25 mouse cellular contexts compared by ENCODE assay signal in the genomic region with DNA sequence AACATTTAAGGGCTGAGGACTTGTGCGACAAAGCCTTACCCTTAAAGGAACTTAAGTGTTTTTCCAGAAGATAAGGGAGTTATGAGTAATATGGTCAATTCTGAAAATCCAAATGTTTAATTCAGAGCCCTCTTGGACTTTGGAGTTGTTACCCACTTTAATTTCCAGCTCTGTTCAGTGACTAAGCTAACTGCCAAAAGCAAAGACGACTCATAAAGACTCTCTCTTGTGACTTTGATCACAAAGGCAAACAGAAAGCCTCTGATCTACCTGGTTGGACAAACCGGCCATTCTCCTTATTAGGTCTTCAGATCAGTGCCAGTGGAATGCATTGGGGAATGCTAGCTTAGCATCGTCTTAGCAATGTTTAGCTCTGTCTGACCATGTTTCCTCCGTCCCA.
DNase-seq lines count a peak whose midpoint lies in the region; ATAC-seq and TF ChIP-seq lines count a peak whose summit lies in the region.
"Had no signal": no experiment of that assay in that cellular context is flagged by ENCODE, and none has a peak within 500 bp of the region (broad histone marks: within the 10 kb centered on the region; RNA-seq: fewer than 3 reads in every experiment).

No protein-coding gene starts in this region.

- no peak for TF ChIP-seq CTCF in heart, postnatal 0 days (IDR thresholded peaks at IDR 0.05; ENCODE audit: low read depth)
- no peak for TF ChIP-seq CTCF in stomach, postnatal 0 days (IDR thresholded peaks at IDR 0.05; ENCODE audit: low read depth)
- no peak for TF ChIP-seq CTCF in layer of hippocampus, adult 2 months (conservative IDR thresholded peaks at IDR 0.05)

- H3K4me2 ChIP-seq in heart, postnatal 0 days (ENCODE audit: low read depth, low read length), result no peak overlapping the region
- no peak overlapping the region for H3K4me2 ChIP-seq in lung, embryonic 16.5 days (ENCODE audit: low read depth, low read length)
- no peak overlapping the region for H3K4me2 ChIP-seq in intestine, embryonic 14.5 days (ENCODE audit: low read length)
- H3K4me2 ChIP-seq in stomach, postnatal 0 days (replicated peaks; ENCODE audit: low read depth), result no peak overlapping the region
- H3K4me2 ChIP-seq: embryonic facial prominence, embryonic 15.5 days; hindbrain, embryonic 14.5 days; liver, embryonic 11.5 days had no signal

- no peaks in the 10 kb centered on the region for H3K36me3 ChIP-seq in heart, postnatal 0 days (replicated peaks; ENCODE audit: control insufficient read depth, insufficient read depth, low read length)
- no peaks in the 10 kb centered on the region for H3K36me3 ChIP-seq in lung, embryonic 16.5 days (ENCODE audit: control insufficient read depth, insufficient read depth, low read length)
- H3K36me3 ChIP-seq in intestine, embryonic 14.5 days (ENCODE audit: control insufficient read depth, insufficient read depth, low read length), result no peaks in the 10 kb centered on the region
- H3K36me3 ChIP-seq in stomach, postnatal 0 days (ENCODE audit: control insufficient read depth, insufficient read depth, low read length), result no peaks in the 10 kb centered on the region
- H3K36me3 ChIP-seq: embryonic facial prominence, embryonic 15.5 days; G1E had no signal

- H3K4me3 ChIP-seq in heart, postnatal 0 days (ENCODE audit: low read depth, low read length), result no peak overlapping the region
- H3K4me3 ChIP-seq in lung, embryonic 16.5 days (ENCODE audit: low read length), result no peak overlapping the region
- no peak overlapping the region for H3K4me3 ChIP-seq in intestine, embryonic 14.5 days (ENCODE audit: low read depth, low read length)
- H3K4me3 ChIP-seq in stomach, postnatal 0 days (ENCODE audit: low read depth, low read length), result no peak overlapping the region
- H3K4me3 ChIP-seq in layer of hippocampus, adult 2 months, result no peak overlapping the region
- H3K4me3 ChIP-seq: embryonic facial prominence, embryonic 15.5 days; heart, adult 2 months had no signal

- 54% methylated on average over 5 of the region's 5 CpGs for WGBS in heart, postnatal 0 days
- 33% methylated on average over 5 of the region's 5 CpGs for WGBS in lung, embryonic 16.5 days
- 41% methylated on average over 5 of the region's 5 CpGs for WGBS in intestine, embryonic 14.5 days
- 25% methylated on average over 5 of the region's 5 CpGs for WGBS in stomach, postnatal 0 days

- peak; percentile 5 for DNase-seq in heart, postnatal 0 days (ENCODE audit: low spot score)
- DNase-seq in heart, postnatal 4 days, result no peak
- no peak for DNase-seq in lung, postnatal 14 days
- DNase-seq in intestine, embryonic 14.5 days (ENCODE audit: low spot score), result no peak
- no peak for DNase-seq in stomach, postnatal 0 days (ENCODE audit: low spot score)
- DNase-seq in layer of hippocampus, adult 2 months (ENCODE audit: low spot score in 2 of 2), result no peak
- DNase-seq: adrenal gland, postnatal 10 days; B cell, adult 2 months; cerebellum, adult 2 months; cerebellum, postnatal 36 days; gastrocnemius, postnatal 25 days; heart, adult 2 months; heart, postnatal 36 days; kidney, postnatal 10 days; lung, adult 18-20 months; spleen, adult 18-20 months; thymus, postnatal 14 days had no signal

- ATAC-seq in heart, postnatal 0 days (ENCODE audit: insufficient read depth, low read depth), result no peak
- ATAC-seq in lung, embryonic 16.5 days (ENCODE audit: low read depth), result peak; percentile 26; the same call in 1 of the 2 replicates
- 0 out of 2 replicates have a peak, but pooled peaks have one; percentile 10 for ATAC-seq in intestine, embryonic 14.5 days (replicated peaks; ENCODE audit: low FRiP score, low TSS enrichment, low read depth)
- ATAC-seq in stomach, postnatal 0 days (ENCODE audit: low FRiP score, low TSS enrichment), result peak; percentile 21; the same call in 1 of the 2 replicates
- ATAC-seq: forebrain, embryonic 14.5 days; inflammation-experienced regulatory T-cells, adult 6 months had no signal

- H3K9ac ChIP-seq in heart, postnatal 0 days (replicated peaks; ENCODE audit: low read depth, low read length), result no peak overlapping the region
- no peak overlapping the region for H3K9ac ChIP-seq in lung, embryonic 16.5 days (ENCODE audit: low read length)
- H3K9ac ChIP-seq in intestine, embryonic 14.5 days (ENCODE audit: low read length), result no peak overlapping the region
- no peak overlapping the region for H3K9ac ChIP-seq in stomach, postnatal 0 days (ENCODE audit: low read length)
- H3K9ac ChIP-seq: embryonic facial prominence, embryonic 15.5 days; hindbrain, embryonic 14.5 days had no signal

- H3K27me3 ChIP-seq in heart, postnatal 0 days (ENCODE audit: control insufficient read depth, insufficient read depth, low read length), result no peaks in the 10 kb centered on the region
- H3K27me3 ChIP-seq in lung, embryonic 16.5 days (ENCODE audit: control insufficient read depth, insufficient read depth, low read depth, low read length), result no peaks in the 10 kb centered on the region
- H3K27me3 ChIP-seq in intestine, embryonic 14.5 days (replicated peaks; ENCODE audit: control insufficient read depth, insufficient read depth, low read length), result no peaks in the 10 kb centered on the region
- H3K27me3 ChIP-seq in stomach, postnatal 0 days (ENCODE audit: control insufficient read depth, insufficient read depth, low read length), result no peaks in the 10 kb centered on the region
- H3K27me3 ChIP-seq: CH12.LX; embryonic facial prominence, embryonic 15.5 days had no signal

- H3K9me3 ChIP-seq in heart, postnatal 0 days (replicated peaks; ENCODE audit: control insufficient read depth, low read length), result no peaks in the 10 kb centered on the region
- H3K9me3 ChIP-seq in lung, embryonic 16.5 days (ENCODE audit: control insufficient read depth, low read length), result no peaks in the 10 kb centered on the region
- H3K9me3 ChIP-seq in intestine, embryonic 14.5 days (ENCODE audit: control insufficient read depth, low read length), result no peaks in the 10 kb centered on the region
- no peaks in the 10 kb centered on the region for H3K9me3 ChIP-seq in stomach, postnatal 0 days (ENCODE audit: control insufficient read depth, low read length)
- H3K9me3 ChIP-seq: embryonic facial prominence, embryonic 15.5 days; G1E had no signal

- TF ChIP-seq EP300 in heart, postnatal 0 days (IDR thresholded peaks at IDR 0.05; ENCODE audit: low read depth), result no peak
- TF ChIP-seq EP300 in stomach, postnatal 0 days (optimal IDR thresholded peaks at IDR 0.05), result no peak

- no peak overlapping the region for H3K27ac ChIP-seq in heart, postnatal 0 days (ENCODE audit: low read depth)
- H3K27ac ChIP-seq in lung, embryonic 16.5 days (ENCODE audit: low read length), result peak overlapping the region; percentile 39; the same call in 1 of the 2 replicates
- no peak overlapping the region for H3K27ac ChIP-seq in intestine, embryonic 14.5 days (ENCODE audit: low read depth)
- H3K27ac ChIP-seq in stomach, postnatal 0 days (replicated peaks), result no peak overlapping the region
- no peak overlapping the region for H3K27ac ChIP-seq in layer of hippocampus, adult 2 months
- H3K27ac ChIP-seq: embryonic facial prominence, embryonic 15.5 days; heart, adult 2 months; hindbrain, embryonic 14.5 days had no signal

- H3K4me1 ChIP-seq in heart, postnatal 0 days (ENCODE audit: control insufficient read depth, insufficient read depth), result peaks cover 7% of the 10 kb centered on the region
- H3K4me1 ChIP-seq in lung, embryonic 16.5 days (replicated peaks; ENCODE audit: control insufficient read depth, insufficient read depth, low read length), result peaks cover 6% of the 10 kb centered on the region
- H3K4me1 ChIP-seq in intestine, embryonic 14.5 days (replicated peaks; ENCODE audit: control insufficient read depth, insufficient read depth, low read length), result peaks cover 4% of the 10 kb centered on the region
- H3K4me1 ChIP-seq in stomach, postnatal 0 days (replicated peaks; ENCODE audit: control insufficient read depth, insufficient read depth), result no peaks in the 10 kb centered on the region
